Mouse (Mus musculus) olfactory bulb, adult 2 months (tissue): ENCODE measurements at regions not wholly inside any gene's neighbourhood (a gene's known extent, or its start where the extent isn't known, plus 50 kb on each side); places are given as distances from the start of the nearest gene placed in this dataset.

Experiments
- CTCF ChIP-seq: fragments of 200-500 bp; IDR thresholded peaks from 2 replicates; pipeline ENCODE4 v1.5.1; 2012; ENCODE audit warnings: low read depth, mild to moderate bottlenecking, low read length, moderate library complexity; ENCODE audit not compliant: insufficient read depth
- POLR2A ChIP-seq: fragments of 200-500 bp; IDR thresholded peaks from 2 replicates; pipeline ENCODE4 v1.6.1; 2012; ENCODE audit warnings: mild to moderate bottlenecking, low read depth, low read length, moderate library complexity; ENCODE audit not compliant: insufficient read depth

- TF ChIP-seq CTCF (no peak), POLR2A (no peak)
These were observed 518.6 kb upstream of the 3110018I06Rik start for GRCm38 (mm10) chr12:106969873-106970272.
